Mouse (Mus musculus) liver, embryonic 14.5 days (tissue): ENCODE measurements at regions not wholly inside any gene's neighbourhood (a gene's known extent, or its start where the extent isn't known, plus 50 kb on each side); places are given as distances from the start of the nearest gene placed in this dataset.

Experiments used
- ATAC-seq: fragments of 200-750 bp; cut with Nextera tagmentation; 2 replicates; pipeline ENCODE4 v1.8.0; 2017; ENCODE audit warnings: moderate number of reproducible peaks, mild to moderate bottlenecking, moderate library complexity; ENCODE audit not compliant: insufficient read depth
- DNase-seq, 3 experiments: peaks; one replicate each; pipeline ENCODE4 v3.0.0-alpha.2; 2012 to 2013; ENCODE audit warnings: low read depth in 3 of 3, low spot score in 3 of 3
- H3K27ac ChIP-seq: fragments of 300-500 bp; sonication (generic); 2 replicates; pipeline ENCODE4 v1.5.1; 2014; ENCODE audit warnings: moderate library complexity, mild to moderate bottlenecking, control low read depth, inconsistent platforms
- H3K27me3 ChIP-seq: fragments of 300-500 bp; sonication (generic); 2 replicates; pipeline ENCODE4 v1.6.1; 2014; ENCODE audit warnings: mild to moderate bottlenecking, low read length, moderate library complexity; ENCODE audit not compliant: control insufficient read depth, insufficient read depth
- H3K36me3 ChIP-seq: fragments of 300-500 bp; sonication (generic); replicated peaks from 2 replicates; pipeline ENCODE4 v1.6.1; 2014; ENCODE audit warnings: low read depth; ENCODE audit not compliant: control insufficient read depth, insufficient read depth
- H3K4me1 ChIP-seq, 2 experiments: fragments of 200-500 bp in 1 of 2; fragments of 300-500 bp in 1 of 2; sonication (generic) in 1 of 2; replicated peaks; 2 replicates each; pipeline ENCODE4 v1.6.1; 2012 to 2014; ENCODE audit warnings: antibody characterized with exemption in 1 of 2, inconsistent platforms in 1 of 2, low read length in 1 of 2; ENCODE audit not compliant: control insufficient read depth in 2 of 2, insufficient read depth in 2 of 2
- H3K4me2 ChIP-seq: fragments of 300-500 bp; sonication (generic); 2 replicates; pipeline ENCODE4 v1.6.1; 2014; ENCODE audit warnings: low read depth, mild to moderate bottlenecking, control low read depth, moderate library complexity
- H3K4me3 ChIP-seq, 2 experiments: fragments of 200-500 bp in 1 of 2; fragments of 300-500 bp in 1 of 2; sonication (generic) in 1 of 2; 2 replicates each; pipeline ENCODE4 v1.5.1; 2012 to 2014; ENCODE audit warnings: low read depth in 2 of 2, low read length in 2 of 2, mild to moderate bottlenecking in 2 of 2, control low read depth in 1 of 2, inconsistent platforms in 1 of 2, moderate library complexity in 1 of 2; ENCODE audit not compliant: insufficient read depth in 1 of 2
- H3K9ac ChIP-seq: fragments of 300-500 bp; sonication (generic); replicated peaks from 2 replicates; pipeline ENCODE4 v1.6.1; 2014; ENCODE audit warnings: mild to moderate bottlenecking, control low read depth, moderate library complexity
- H3K9me3 ChIP-seq: fragments of 300-500 bp; sonication (generic); 2 replicates; pipeline ENCODE4 v1.6.1; 2016; ENCODE audit warnings: low read length, mixed read lengths; ENCODE audit not compliant: control insufficient read depth
- CTCF ChIP-seq: IDR thresholded peaks from 2 replicates; pipeline ENCODE4 v1.5.1; 2016; ENCODE audit warnings: antibody characterized with exemption, low read depth, control low read depth
- EP300 ChIP-seq: IDR thresholded peaks from 2 replicates; pipeline ENCODE4 v1.6.1; 2016; ENCODE audit warnings: antibody characterized with exemption, low read depth
- WGBS: fragments of 180-500 bp; shearing (Covaris S2); extraction: QIAGEN DNeasy Blood & Tissue Kit; methylation state at CpG from one replicate; pipeline ENCODE4 v1.1.7; 2014; ENCODE audit not compliant: insufficient replicate concordance; 5-methylcytosine and 5-hydroxymethylcytosine counted together

DNA sequence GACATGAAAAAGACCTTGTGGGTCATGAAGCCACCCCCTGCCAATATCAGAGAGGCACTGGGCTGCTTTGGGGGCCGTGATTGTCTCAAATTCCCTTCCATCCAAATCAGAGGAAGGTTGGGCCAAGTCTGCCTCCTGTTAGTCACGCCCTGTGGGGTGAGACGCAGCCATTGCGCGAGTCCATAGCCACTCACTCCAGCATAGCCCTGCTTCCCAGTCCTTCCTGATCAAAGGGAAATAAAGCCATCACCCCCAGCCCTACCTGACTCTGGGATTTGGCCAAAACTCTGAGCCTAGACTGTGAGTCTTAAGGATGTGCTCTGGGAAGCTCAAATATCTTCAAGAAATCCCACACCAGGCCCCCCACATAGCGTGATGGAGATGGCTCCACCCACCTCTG is 620.4 kb upstream of the 3110018I06Rik start:
- TF ChIP-seq EP300 (no peak), CTCF (no peak)
- Histone ChIP-seq H3K27ac (no peak overlapping the region), H3K4me3 (no peak overlapping the region), H3K9ac (no peak overlapping the region), H3K27me3 (no peaks in the 10 kb centered on the region), H3K9me3 (no peaks in the 10 kb centered on the region), H3K36me3 (no peaks in the 10 kb centered on the region), H3K4me1 (no peaks in the 10 kb centered on the region), H3K4me2 (no peak overlapping the region)
- no peak for ATAC-seq
- no peak for DNase-seq
- 60% methylated on average over 6 of the region's 6 CpGs for WGBS

DNA sequence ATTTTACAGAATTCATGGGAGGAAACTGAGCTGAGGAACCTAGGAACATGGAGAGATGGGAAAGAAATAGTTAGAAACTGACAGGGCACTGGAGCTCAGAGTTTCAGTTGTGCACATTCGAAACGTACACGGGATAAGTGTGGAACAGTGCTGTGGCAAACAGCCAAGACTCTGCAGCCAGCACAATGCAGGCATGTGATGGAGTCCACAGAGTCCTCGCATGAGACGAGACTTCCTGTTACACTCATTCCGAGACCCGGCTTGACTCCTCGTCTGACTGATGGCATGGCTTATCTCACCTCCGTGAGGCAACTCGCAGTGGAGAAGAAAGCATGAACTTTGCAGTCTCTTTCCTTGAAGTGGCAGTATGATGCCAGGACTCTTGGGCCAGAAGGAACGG is 617.0 kb upstream of the 3110018I06Rik start:
- TF ChIP-seq CTCF (no peak), EP300 (no peak)
- 59% methylated on average over 11 of the region's 11 CpGs for WGBS
- Histone ChIP-seq H3K4me2 (no peak overlapping the region), H3K4me1 (no peaks in the 10 kb centered on the region), H3K36me3 (no peaks in the 10 kb centered on the region), H3K9ac (no peak overlapping the region), H3K27ac (no peak overlapping the region), H3K4me3 (no peak overlapping the region), H3K27me3 (no peaks in the 10 kb centered on the region), H3K9me3 (no peaks in the 10 kb centered on the region)
- ATAC-seq = no peak
- DNase-seq = no peak

DNA sequence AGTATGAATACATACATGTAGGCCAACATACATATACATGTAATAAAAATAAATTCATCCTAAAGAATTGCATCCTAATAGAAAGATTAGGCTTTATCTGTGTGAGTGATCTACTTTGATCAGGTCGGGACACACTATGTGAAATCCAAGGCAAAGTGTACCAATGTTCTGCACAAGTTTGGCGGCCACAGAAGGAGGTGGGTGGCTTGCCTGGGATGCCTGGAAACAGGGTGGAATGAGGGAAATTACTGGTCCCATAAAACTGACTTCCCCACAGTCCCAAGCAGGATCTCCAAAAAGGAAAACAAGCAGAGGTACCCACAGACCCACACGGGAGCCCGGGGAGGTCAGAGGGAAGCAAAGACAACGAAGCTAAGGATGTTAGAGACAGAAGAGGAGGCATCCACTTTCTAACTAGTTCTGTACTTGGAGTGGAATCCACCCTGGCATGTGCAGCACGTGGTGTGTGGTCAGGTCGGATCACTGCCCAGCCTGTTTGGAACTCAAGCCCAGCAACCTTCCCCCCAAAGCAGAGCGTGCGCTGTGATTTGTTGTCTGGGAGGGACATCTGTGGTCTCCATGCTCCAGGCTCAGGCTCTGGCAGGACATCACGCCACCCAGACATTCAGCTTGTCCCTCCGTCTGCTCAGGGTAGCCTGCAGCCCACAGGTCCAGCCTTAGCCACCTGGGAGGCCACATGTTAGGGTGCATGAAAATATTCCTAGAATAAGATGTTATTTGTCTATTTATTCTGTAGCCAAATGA is 615.3 kb upstream of the 3110018I06Rik start:
- DNase-seq (no peak), ATAC-seq (no peak)
- Histone ChIP-seq H3K9me3 (no peaks in the 10 kb centered on the region), H3K9ac (no peak overlapping the region), H3K4me3 (no peak overlapping the region), H3K27me3 (no peaks in the 10 kb centered on the region), H3K36me3 (no peaks in the 10 kb centered on the region), H3K4me2 (no peak overlapping the region), H3K4me1 (no peaks in the 10 kb centered on the region), H3K27ac (no peak overlapping the region)
- no peak for TF ChIP-seq EP300
- no peak for TF ChIP-seq CTCF
- WGBS = 67% methylated on average over 11 of the region's 11 CpGs

DNA sequence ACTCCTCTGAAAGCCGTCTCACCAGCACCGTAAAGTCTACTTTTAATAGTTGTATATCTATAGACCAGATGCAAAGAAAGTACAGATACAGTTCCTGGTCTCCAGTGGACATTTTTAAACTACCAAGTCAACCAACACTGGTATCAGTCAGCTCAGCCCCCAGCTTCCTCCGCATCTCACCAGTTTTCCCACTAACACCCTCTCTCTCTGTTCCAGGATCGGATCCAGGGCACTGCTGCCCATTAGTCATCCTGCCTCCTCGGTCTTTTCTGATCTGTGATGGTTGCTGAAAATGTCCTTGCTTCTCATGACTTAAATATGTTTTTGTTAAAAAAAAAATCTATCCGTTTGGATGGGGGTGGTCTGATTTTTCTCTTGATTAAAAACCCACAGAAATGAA is 598.1 kb upstream of the 3110018I06Rik start:
- DNase-seq (no peak), ATAC-seq (no peak)
- Histone ChIP-seq H3K27ac (no peak overlapping the region), H3K9ac (no peak overlapping the region), H3K4me1 (no peaks in the 10 kb centered on the region), H3K36me3 (no peaks in the 10 kb centered on the region), H3K9me3 (no peaks in the 10 kb centered on the region; the same call in 1 of the 2 replicates), H3K4me2 (no peak overlapping the region), H3K27me3 (no peaks in the 10 kb centered on the region), H3K4me3 (no peak overlapping the region)
- TF ChIP-seq CTCF (no peak), EP300 (no peak)
- 67% methylated on average over 6 of the region's 6 CpGs for WGBS

DNA sequence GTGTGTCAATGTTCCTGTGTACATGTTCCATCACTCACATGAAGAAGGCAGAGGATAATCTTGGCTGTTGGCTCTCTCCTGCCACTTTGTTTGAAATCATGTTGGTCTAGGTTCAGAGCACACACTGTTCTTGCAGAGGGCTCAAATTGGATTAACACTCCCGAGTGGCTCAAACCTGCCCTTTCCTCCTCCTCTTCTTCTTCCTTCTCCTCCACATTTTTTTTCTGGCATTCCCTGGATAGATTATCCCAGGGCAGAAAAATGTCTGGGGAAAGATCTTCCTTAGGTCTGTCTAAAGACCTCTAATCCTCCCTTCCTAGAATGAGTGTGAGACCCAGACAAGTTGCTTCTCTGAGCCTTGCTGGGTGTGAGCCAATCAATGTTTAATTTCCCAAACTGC is 594.4 kb upstream of the 3110018I06Rik start:
- no peak for TF ChIP-seq EP300
- TF ChIP-seq CTCF = no peak
- no peak overlapping the region for H3K4me3 ChIP-seq
- WGBS = 35% methylated on average over 1 of the region's 1 CpGs
- no peaks in the 10 kb centered on the region for H3K4me1 ChIP-seq
- no peaks in the 10 kb centered on the region for H3K27me3 ChIP-seq
- H3K9ac ChIP-seq = no peak overlapping the region
- H3K27ac ChIP-seq = no peak overlapping the region
- no peaks in the 10 kb centered on the region for H3K9me3 ChIP-seq
- no peak for ATAC-seq
- no peak for DNase-seq
- no peak overlapping the region for H3K4me2 ChIP-seq
- no peaks in the 10 kb centered on the region for H3K36me3 ChIP-seq
